Mouse (Mus musculus) erythroblast, embryonic 14.5 days (primary cell): ENCODE data around the gene Tet1.

Source experiments
- GATA1 ChIP-seq: IDR thresholded peaks from 2 replicates; pipeline ENCODE4 v1.6.1; 2012; ENCODE audit warnings: low read length, inconsistent platforms, mixed read lengths
- TAL1 ChIP-seq: IDR thresholded peaks from 3 replicates; pipeline ENCODE4 v1.6.1; 2012; ENCODE audit warnings: low read length, inconsistent platforms, mixed read lengths

DNA sequence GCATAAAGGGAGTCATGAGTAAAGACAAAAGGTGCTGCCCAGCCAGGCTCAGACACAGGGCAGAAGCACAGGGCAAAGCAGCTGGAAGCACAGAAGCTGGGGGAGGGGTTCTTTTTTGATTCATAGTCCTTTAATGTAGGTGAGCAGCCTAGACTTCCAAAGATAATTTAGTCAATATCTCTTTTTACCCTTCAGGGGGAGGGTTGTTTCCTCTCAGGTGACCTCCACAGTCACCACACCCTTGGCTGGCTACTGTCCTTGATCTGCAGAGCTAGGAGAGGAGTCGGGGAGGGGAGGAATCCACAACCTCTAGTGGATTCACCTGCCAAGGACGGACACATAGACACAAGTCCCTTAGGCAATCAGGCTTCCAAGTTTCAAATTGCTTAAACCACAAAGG, 10.7 kb downstream of the Tet1 start:
- TF ChIP-seq GATA1 (no peak), TAL1 (no peak)
